Mouse (Mus musculus) G1E (cell line): ENCODE results near the gene Sphk2. TPM values are rescaled to one million over a fixed set of nuclear protein-coding genes. Genes with fewer than 3 reads are reported as not detected.

Experiments
- ATAC-seq: 2 replicates; pipeline ENCODE4 v1.8.0; 2016; ENCODE audit warnings: mild to moderate bottlenecking; ENCODE audit not compliant: insufficient number of reproducible peaks, poor library complexity, low FRiP score, severe bottlenecking; ENCODE audit errors: extremely low read depth
- DNase-seq: peaks from one replicate; pipeline ENCODE4 v3.0.0; 2012; ENCODE audit warnings: low spot score
- H3K27me3 ChIP-seq: 2 replicates; pipeline ENCODE4 v1.6.1; 2012; ENCODE audit warnings: mild to moderate bottlenecking, low read length, inconsistent platforms; ENCODE audit not compliant: insufficient read depth
- H3K36me3 ChIP-seq: replicated peaks from 2 replicates; pipeline ENCODE3; 2012; ENCODE audit warnings: mild to moderate bottlenecking, inconsistent platforms
- H3K4me1 ChIP-seq: 2 replicates; pipeline ENCODE4 v1.6.1; 2012; ENCODE audit warnings: low read depth, low read length, inconsistent platforms, mixed read lengths; ENCODE audit not compliant: insufficient read depth
- H3K4me3 ChIP-seq: 2 replicates; pipeline ENCODE4 v1.5.1; 2012; ENCODE audit warnings: low read depth, mild to moderate bottlenecking, inconsistent platforms, low read length, moderate library complexity, mixed read lengths
- H3K9me3 ChIP-seq: replicated peaks from 2 replicates; pipeline ENCODE4 v1.6.1; 2012; ENCODE audit warnings: inconsistent platforms
- CTCF ChIP-seq: IDR thresholded peaks from 2 replicates; pipeline ENCODE4 v1.5.1; 2012; ENCODE audit warnings: low read depth, low read length, inconsistent platforms, mixed read lengths
- GATA1 ChIP-seq: IDR thresholded peaks from 2 replicates; pipeline ENCODE4 v1.6.1; 2012; ENCODE audit warnings: borderline replicate concordance, low read length, inconsistent platforms, mixed read lengths
- GATA2 ChIP-seq: IDR thresholded peaks from 2 replicates; pipeline ENCODE4 v1.6.1; 2012; ENCODE audit warnings: low read depth, low read length, inconsistent platforms, borderline replicate concordance
- POLR2AphosphoS5 ChIP-seq: IDR thresholded peaks from 2 replicates; pipeline ENCODE4 v1.6.1; 2012; ENCODE audit warnings: low read depth, low read length, inconsistent platforms; ENCODE audit not compliant: insufficient replicate concordance
- TAL1 ChIP-seq: conservative IDR thresholded peaks from 2 replicates; pipeline ENCODE4 v1.6.1; 2012; ENCODE audit warnings: low read depth, low read length, inconsistent platforms, mixed read lengths
- polyA plus RNA-seq: library from polyadenylated mRNA; stranded (reverse); fragments of >175 nt; gene quantifications from 2 replicates; pipeline ENCODE4 v1.2.3, GENCODE M21; 2012
- total RNA-seq, 2 experiments: library from RNA; stranded (forward) in 1 of 2; stranded (reverse) in 1 of 2; fragments of 200-1000 nt in 1 of 2; fragments of >200 nt in 1 of 2; fragmentation: Nextera tagmentation in 1 of 2; gene quantifications; 2 replicates each; pipeline ENCODE4 v1.2.3; 2014 to 2017

Gene Sphk2
- total and polyA plus RNA-seq, 3 experiments, result 9.3 to 96.0 (median 21.4) TPM

- no peak for TF ChIP-seq TAL1
- TF ChIP-seq GATA2, result no peak
- TF ChIP-seq GATA1, result no peak
- no peak for TF ChIP-seq CTCF
- no peak for TF ChIP-seq POLR2AphosphoS5
- DNase-seq, result no peak
- H3K4me1 ChIP-seq, result peaks cover 60% of the 10 kb centered on the region
- H3K4me3 ChIP-seq, result peak overlapping the region; percentile 77
- H3K36me3 ChIP-seq, result peaks cover 76% of the 10 kb centered on the region
- no peaks in the 10 kb centered on the region for H3K27me3 ChIP-seq
- no peaks in the 10 kb centered on the region for H3K9me3 ChIP-seq
- ATAC-seq, result no peak
These were observed 3.8 kb downstream of the Sphk2 start for GRCm38 (mm10) chr7:45713881-45714520.

- peaks cover 66% of the 10 kb centered on the region for H3K4me1 ChIP-seq
- H3K36me3 ChIP-seq, result peaks cover 78% of the 10 kb centered on the region
- DNase-seq (no peak), ATAC-seq (no peak)
- H3K9me3 ChIP-seq, result no peaks in the 10 kb centered on the region
- no peak for TF ChIP-seq TAL1
- no peak for TF ChIP-seq POLR2AphosphoS5
- TF ChIP-seq GATA2, result no peak
- TF ChIP-seq GATA1, result no peak
- no peak for TF ChIP-seq CTCF
- no peaks in the 10 kb centered on the region for H3K27me3 ChIP-seq
- no peak overlapping the region for H3K4me3 ChIP-seq
These were observed 4.4 kb downstream of the Sphk2 start for GRCm38 (mm10) chr7:45713396-45713795.

- ATAC-seq (no peak), DNase-seq (no peak)
- Histone ChIP-seq H3K9me3 (no peaks in the 10 kb centered on the region), H3K36me3 (peaks cover 80% of the 10 kb centered on the region), H3K27me3 (no peaks in the 10 kb centered on the region), H3K4me1 (peaks cover 77% of the 10 kb centered on the region), H3K4me3 (no peak overlapping the region)
- TF ChIP-seq TAL1 (no peak), GATA2 (no peak), GATA1 (no peak), CTCF (no peak), POLR2AphosphoS5 (no peak)
These were observed 5.6 kb downstream of the Sphk2 start for GRCm38 (mm10) chr7:45712022-45712757.

- H3K36me3 ChIP-seq, result peaks cover 77% of the 10 kb centered on the region
- H3K9me3 ChIP-seq, result no peaks in the 10 kb centered on the region
- TF ChIP-seq GATA2 (no peak), GATA1 (no peak), CTCF (no peak), TAL1 (no peak), POLR2AphosphoS5 (no peak)
- H3K4me3 ChIP-seq, result no peak overlapping the region
- H3K27me3 ChIP-seq, result no peaks in the 10 kb centered on the region
- peaks cover 75% of the 10 kb centered on the region for H3K4me1 ChIP-seq
- ATAC-seq (no peak), DNase-seq (no peak)
These were observed 6.3 kb downstream of the Sphk2 start for GRCm38 (mm10) chr7:45711316-45712021.

GRCm38 (mm10) chr7:45710477-45711191, 7.2 kb downstream of the Sphk2 start:
- Histone ChIP-seq H3K36me3 (peaks cover 69% of the 10 kb centered on the region), H3K4me3 (no peak overlapping the region), H3K27me3 (no peaks in the 10 kb centered on the region), H3K9me3 (no peaks in the 10 kb centered on the region), H3K4me1 (peaks cover 74% of the 10 kb centered on the region)
- DNase-seq (no peak), ATAC-seq (no peak)
- TF ChIP-seq GATA1 (no peak), POLR2AphosphoS5 (no peak), TAL1 (no peak), GATA2 (no peak), CTCF (no peak)

GRCm38 (mm10) chr7:45709677-45710355, 8.0 kb downstream of the Sphk2 start:
- TF ChIP-seq POLR2AphosphoS5 (peak; percentile 12; the same call in 1 of the 2 replicates), GATA1 (no peak)
- Histone ChIP-seq H3K4me3 (peak overlapping the region; percentile 22; the same call in 1 of the 2 replicates), H3K27me3 (no peaks in the 10 kb centered on the region), H3K4me1 (peaks cover 76% of the 10 kb centered on the region), H3K9me3 (no peaks in the 10 kb centered on the region), H3K36me3 (peaks cover 66% of the 10 kb centered on the region)
- DNase-seq (no peak), ATAC-seq (no peak)
